ENCODE assay signal across 16 mouse cellular contexts in genomic region chr17:31836264-31836607, GRCm38 (mm10). TPM values are rescaled to one million over a fixed set of nuclear protein-coding genes. Genes with fewer than 3 reads are reported as not detected.
DNase-seq lines count a peak whose midpoint lies in the region; ATAC-seq and TF ChIP-seq lines count a peak whose summit lies in the region.
"Had no signal": no experiment of that assay in that cellular context is flagged by ENCODE, and none has a peak within 500 bp of the region (broad histone marks: within the 10 kb centered on the region; RNA-seq: fewer than 3 reads in every experiment).

No protein-coding gene starts in this region.

- TF ChIP-seq RAD21 in CH12.LX (IDR thresholded peaks at IDR 0.05; ENCODE audit: low read depth, low read length) = no peak; the same call in 1 of the 2 replicates

- no peaks in the 10 kb centered on the region for H3K79me2 ChIP-seq in CH12.LX (replicated peaks; ENCODE audit: control insufficient read depth, extremely low read depth, insufficient read depth, poor library complexity, severe bottlenecking)

- peaks cover 11% of the 10 kb centered on the region for H3K4me1 ChIP-seq in liver, embryonic 16.5 days (ENCODE audit: control insufficient read depth, low read depth, low read length)
- peaks cover 72 to 98% of the 10 kb centered on the region in 2 experiments for H3K4me1 ChIP-seq in CH12.LX (ENCODE audit: control insufficient read depth in 1 of 2, insufficient read depth in 2 of 2)
- H3K4me1 ChIP-seq in intestine, embryonic 15.5 days (replicated peaks) = peaks cover 35% of the 10 kb centered on the region
- H3K4me1 ChIP-seq in forebrain, postnatal 0 days (ENCODE audit: insufficient read depth) = no peaks in the 10 kb centered on the region

- no peak overlapping the region for H3K9ac ChIP-seq in liver, embryonic 16.5 days (ENCODE audit: low read depth, low read length)
- H3K9ac ChIP-seq in CH12.LX (ENCODE audit: insufficient read depth, low read depth) = peak overlapping the region; percentile 12; the same call in 1 of the 2 replicates
- no peak overlapping the region for H3K9ac ChIP-seq in intestine, embryonic 15.5 days
- no peak overlapping the region for H3K9ac ChIP-seq in forebrain, postnatal 0 days
- H3K9ac ChIP-seq: heart, embryonic 12.5 days; limb, embryonic 12.5 days; neural tube, embryonic 12.5 days had no signal

- intact Hi-C loops in heart, postnatal 36 days (cut with DNase I) = no loop called here

- 0 out of 2 replicates have a peak overlapping the region, but pooled peaks have one; percentile 34 for H3K27ac ChIP-seq in liver, embryonic 16.5 days (ENCODE audit: low read length)
- H3K27ac ChIP-seq in CH12.LX (ENCODE audit: insufficient read depth, low read depth) = peak overlapping the region; percentile 99
- peak overlapping the region; percentile 46; the same call in 1 of the 2 replicates for H3K27ac ChIP-seq in intestine, embryonic 15.5 days
- H3K27ac ChIP-seq in forebrain, postnatal 0 days (ENCODE audit: low read depth, low read length) = no peak overlapping the region
- H3K27ac ChIP-seq: limb, embryonic 12.5 days; neural tube, embryonic 12.5 days had no signal

- no peak overlapping the region for H3K4me2 ChIP-seq in liver, embryonic 16.5 days (ENCODE audit: low read depth, low read length)
- 0 out of 2 replicates have a peak overlapping the region, but pooled peaks have one; percentile 4 for H3K4me2 ChIP-seq in CH12.LX (ENCODE audit: insufficient read depth, low read depth, poor library complexity, severe bottlenecking)
- no peak overlapping the region for H3K4me2 ChIP-seq in intestine, embryonic 15.5 days (replicated peaks)
- H3K4me2 ChIP-seq in forebrain, postnatal 0 days (ENCODE audit: low read depth) = no peak overlapping the region
- H3K4me2 ChIP-seq: heart, embryonic 12.5 days; limb, embryonic 12.5 days; neural tube, embryonic 12.5 days had no signal

- TF ChIP-seq CTCF in CH12.LX (conservative IDR thresholded peaks at IDR 0.05 in 1 of 2, IDR thresholded peaks at IDR 0.05 in 1 of 2; ENCODE audit: low read depth in 2 of 2, low read length in 2 of 2) = no peak
- no peak for TF ChIP-seq CTCF in forebrain, postnatal 0 days (IDR thresholded peaks at IDR 0.05; ENCODE audit: low read depth)

- no peaks in the 10 kb centered on the region for H3K27me3 ChIP-seq in liver, embryonic 16.5 days (ENCODE audit: control insufficient read depth, insufficient read depth, low read depth, low read length)
- H3K27me3 ChIP-seq in CH12.LX (replicated peaks) = no peaks in the 10 kb centered on the region
- H3K27me3 ChIP-seq in intestine, embryonic 15.5 days (replicated peaks) = no peaks in the 10 kb centered on the region
- no peaks in the 10 kb centered on the region for H3K27me3 ChIP-seq in forebrain, postnatal 0 days (ENCODE audit: insufficient read depth, low read length)
- H3K27me3 ChIP-seq: heart, embryonic 12.5 days; limb, embryonic 12.5 days; neural tube, embryonic 12.5 days had no signal

- H3K36me3 ChIP-seq in liver, embryonic 16.5 days (ENCODE audit: control insufficient read depth, insufficient read depth) = no peaks in the 10 kb centered on the region
- H3K36me3 ChIP-seq in CH12.LX (replicated peaks in 1 of 2; ENCODE audit: control insufficient read depth in 1 of 2, insufficient read depth in 1 of 2, low read length in 1 of 2) = no peaks in the 10 kb centered on the region
- no peaks in the 10 kb centered on the region for H3K36me3 ChIP-seq in intestine, embryonic 15.5 days
- H3K36me3 ChIP-seq in forebrain, postnatal 0 days (ENCODE audit: insufficient read depth) = no peaks in the 10 kb centered on the region
- H3K36me3 ChIP-seq: G1E; heart, embryonic 12.5 days; limb, embryonic 12.5 days; neural tube, embryonic 12.5 days had no signal

- in situ Hi-C loops in CH12.LX (cut with MboI; ENCODE audit: low pct_ligation_motif_present, low pct_unique_long_range_greater_than_20kb, low sequenced_read_pairs) = loop anchor here (5.0 kb wide), 1 partner anchor 144 kb away; no protein-coding TSS in a partner anchor

- no peak for TF ChIP-seq EP300 in CH12.LX (IDR thresholded peaks at IDR 0.05; ENCODE audit: low read length)

- 40% methylated on average over 2 of the region's 2 CpGs for WGBS in liver, embryonic 16.5 days (ENCODE audit: insufficient replicate concordance)
- 60% methylated on average over 2 of the region's 2 CpGs for WGBS in intestine, embryonic 15.5 days
- WGBS in forebrain, postnatal 0 days = 88% methylated on average over 2 of the region's 2 CpGs

- H3K4me3 ChIP-seq in liver, embryonic 16.5 days (ENCODE audit: low read depth, low read length) = no peak overlapping the region
- H3K4me3 ChIP-seq in CH12.LX (replicated peaks in 1 of 3; ENCODE audit: low read depth in 2 of 3, low read length in 2 of 3, poor library complexity in 1 of 3) = peak overlapping the region in 1 of 3 experiments; percentile 5
- no peak overlapping the region for H3K4me3 ChIP-seq in intestine, embryonic 15.5 days (replicated peaks)
- H3K4me3 ChIP-seq in forebrain, postnatal 0 days (ENCODE audit: low read depth, low read length) = no peak overlapping the region
- H3K4me3 ChIP-seq: heart, embryonic 12.5 days; limb, embryonic 12.5 days; neural tube, embryonic 12.5 days had no signal

- DNase-seq in heart, adult 11 months = peak; percentile 96
- no peak for DNase-seq in heart, postnatal 36 days
- DNase-seq in liver (no peak), CH12.LX (ENCODE audit: extremely low read depth) (no peak)
- no peak for DNase-seq in forebrain, postnatal 0 days
- DNase-seq in cerebellum, adult 11-12 months = no peak
- DNase-seq: cerebellum, adult 2 months; kidney, postnatal 4 days had no signal

- H3K9me3 ChIP-seq in liver, embryonic 16.5 days (replicated peaks; ENCODE audit: control insufficient read depth, low read length) = no peaks in the 10 kb centered on the region
- no peaks in the 10 kb centered on the region for H3K9me3 ChIP-seq in CH12.LX (replicated peaks; ENCODE audit: low read length)
- no peaks in the 10 kb centered on the region for H3K9me3 ChIP-seq in intestine, embryonic 15.5 days
- H3K9me3 ChIP-seq in forebrain, postnatal 0 days (ENCODE audit: low read length) = no peaks in the 10 kb centered on the region
- H3K9me3 ChIP-seq: neural tube, embryonic 12.5 days had no signal

- no peak for ATAC-seq in liver, embryonic 16.5 days (ENCODE audit: low read depth)
- no peak for ATAC-seq in intestine, embryonic 15.5 days
- ATAC-seq in forebrain, postnatal 0 days = no peak
- ATAC-seq: forebrain, embryonic 14.5 days; hindbrain, embryonic 16.5 days had no signal

- dilution Hi-C loops in CH12.LX (cut with MboI; ENCODE audit: extremely low pct_ligation_motif_present, extremely low pct_unique_long_range_greater_than_20kb, low sequenced_read_pairs) = no loop called here

- TF ChIP-seq POLR2A in CH12.LX (IDR thresholded peaks at IDR 0.05; ENCODE audit: low read depth, low read length) = no peak

TF ChIP-seq in CH12.LX, 34 proteins besides CTCF, POLR2A, EP300 and RAD21:
- TF ChIP-seq NRF1 (IDR thresholded peaks at IDR 0.05; ENCODE audit: low read depth, low read length) (no peak), MEF2A (IDR thresholded peaks at IDR 0.05; ENCODE audit: borderline replicate concordance, low read depth, low read length) (peak; percentile 42; the same call in 1 of the 2 replicates), JUN (IDR thresholded peaks at IDR 0.05; ENCODE audit: insufficient read depth, low read depth, low read length) (no peak)
TF ChIP-seq in CH12.LX: peak in this region for 1.

RNA-seq across cellular contexts. Expression of gene Sik1, which starts 19.4 kb away (rescaled TPM):
- 10 to 100 TPM; 24.0 to 68.3 TPM for total RNA-seq in heart, postnatal 36 days (2021)
- 5.4 and 5.9 TPM in 2 replicates for polyA plus RNA-seq in liver, embryonic 16.5 days (2015; fragmentation: Nextera tagmentation; extraction: Ambion mirVana)
- 56.7 and 56.9 TPM in 2 replicates for total RNA-seq in CH12.LX (2012; rRNA removed)
- total RNA-seq in CH12.LX (2014; rRNA removed) = 16.0 and 17.1 TPM in 2 replicates
- polyA plus RNA-seq in CH12.LX (2012; ENCODE audit: insufficient read length, low read depth) = 27.7 and 36.7 TPM in 2 replicates
- polyA plus RNA-seq in intestine, embryonic 15.5 days (2015; fragmentation: Nextera tagmentation; extraction: Ambion mirVana) = 8.8 and 9.2 TPM in 2 replicates
- 34.6 and 42.2 TPM in 2 replicates for total RNA-seq in forebrain, postnatal 0 days (2014; rRNA removed)
- 18.6 and 19.4 TPM in 2 replicates for polyA plus RNA-seq in forebrain, postnatal 0 days (2015; fragmentation: Nextera tagmentation; extraction: Ambion mirVana)
